Mouse (Mus musculus): Measurements from ENCODE around the gene Polr3gl. TPM values are rescaled to one million over a fixed set of nuclear protein-coding genes. Genes with fewer than 3 reads are reported as not detected.

The Polr3gl gene
- polyA plus RNA-seq, 1 experiment: 6.2 TPM

DNA sequence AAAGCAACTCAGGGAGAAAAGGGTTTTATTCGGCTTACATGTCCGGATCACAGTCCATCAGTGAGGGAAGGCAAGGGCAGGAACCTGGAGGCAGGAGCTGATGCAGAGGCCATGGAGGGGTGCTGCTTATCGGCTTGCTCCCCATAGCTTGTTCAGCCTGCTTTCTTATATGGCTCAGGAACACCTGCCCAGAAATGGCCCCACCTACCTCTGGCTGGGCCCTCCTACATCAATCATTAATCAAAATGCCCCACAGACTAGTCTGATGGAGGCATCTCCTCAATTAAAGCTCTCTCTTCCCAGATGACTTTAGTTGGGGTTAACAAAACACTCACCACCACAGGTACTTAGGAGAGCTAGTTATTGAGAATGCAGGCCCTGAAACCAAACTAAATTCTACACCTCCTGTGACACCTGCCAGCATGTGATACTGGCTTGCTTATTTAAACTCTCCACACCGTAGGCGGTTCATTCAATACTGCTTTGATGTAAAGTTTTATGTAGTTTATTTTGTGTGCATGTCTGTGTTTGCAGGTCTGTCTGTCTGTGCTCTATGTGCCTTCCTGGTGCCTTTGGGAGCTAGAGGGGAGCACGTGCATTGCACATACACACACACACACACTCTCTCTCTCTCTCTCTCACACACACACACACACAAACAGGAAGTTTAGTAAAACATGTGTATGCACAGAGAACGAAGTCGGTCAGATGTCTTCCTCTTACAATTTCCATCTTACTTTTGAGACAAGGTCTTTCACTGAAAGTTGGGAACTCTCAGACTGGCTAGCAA lies 27.1 kb downstream of the Polr3gl start:
- Histone ChIP-seq H3K79me3 (ENCODE audit: low read depth) (no peaks in the 10 kb centered on the region), H3K4me3 (ENCODE audit: insufficient read depth, poor library complexity, severe bottlenecking) (no peak overlapping the region), H3ac (ENCODE audit: control insufficient read depth, insufficient read length, low read depth) (no peak overlapping the region), H3K27me3 (ENCODE audit: control insufficient read depth, insufficient read depth, insufficient read length) (no peaks in the 10 kb centered on the region), H3K79me2 (ENCODE audit: control insufficient read depth, insufficient read depth) (no peaks in the 10 kb centered on the region), H3K36me3 (ENCODE audit: control insufficient read depth, insufficient read depth) (no peaks in the 10 kb centered on the region)
- TF ChIP-seq CTCF (IDR thresholded peaks at IDR 0.05; ENCODE audit: control insufficient read depth, insufficient read depth, insufficient read length): no peak
- no peak for TF ChIP-seq MYOD1 (IDR thresholded peaks at IDR 0.05; ENCODE audit: control insufficient read depth, insufficient read length, low read depth)
- no peak for TF ChIP-seq FOSL1 (IDR thresholded peaks at IDR 0.05; ENCODE audit: insufficient read depth, low read length, poor library complexity, severe bottlenecking)
- no peak for TF ChIP-seq MYOG (IDR thresholded peaks at IDR 0.05; ENCODE audit: control insufficient read depth, extremely low read depth, insufficient read length)
- TF ChIP-seq USF1 (IDR thresholded peaks at IDR 0.05; ENCODE audit: low read depth): no peak
- TF ChIP-seq MAX (IDR thresholded peaks at IDR 0.05): no peak
- no peak for TF ChIP-seq CEBPB (IDR thresholded peaks at IDR 0.05; ENCODE audit: low read depth)

GRCm38 (mm10) chr3:96565105-96565504 lies 28.9 kb downstream of the Polr3gl start:
- H3K79me3 ChIP-seq (ENCODE audit: low read depth): no peaks in the 10 kb centered on the region
- H3K79me2 ChIP-seq (ENCODE audit: control insufficient read depth, insufficient read depth): no peaks in the 10 kb centered on the region
- no peak overlapping the region for H3ac ChIP-seq (ENCODE audit: control insufficient read depth, insufficient read length, low read depth)
- no peaks in the 10 kb centered on the region for H3K36me3 ChIP-seq (ENCODE audit: control insufficient read depth, insufficient read depth)
- H3K4me3 ChIP-seq (ENCODE audit: insufficient read depth, poor library complexity, severe bottlenecking): no peak overlapping the region
- TF ChIP-seq CEBPB (IDR thresholded peaks at IDR 0.05; ENCODE audit: low read depth) (no peak), FOSL1 (IDR thresholded peaks at IDR 0.05; ENCODE audit: insufficient read depth, low read length, poor library complexity, severe bottlenecking) (no peak), MYOD1 (IDR thresholded peaks at IDR 0.05; ENCODE audit: control insufficient read depth, insufficient read length, low read depth) (no peak), MYOG (IDR thresholded peaks at IDR 0.05; ENCODE audit: control insufficient read depth, extremely low read depth, insufficient read length) (no peak), MAX (IDR thresholded peaks at IDR 0.05) (no peak), CTCF (IDR thresholded peaks at IDR 0.05; ENCODE audit: control insufficient read depth, insufficient read depth, insufficient read length) (no peak), USF1 (IDR thresholded peaks at IDR 0.05; ENCODE audit: low read depth) (no peak)
- no peaks in the 10 kb centered on the region for H3K27me3 ChIP-seq (ENCODE audit: control insufficient read depth, insufficient read depth, insufficient read length)

- H3ac ChIP-seq (ENCODE audit: control insufficient read depth, insufficient read length, low read depth): no peak overlapping the region
- H3K79me2 ChIP-seq (ENCODE audit: control insufficient read depth, insufficient read depth): no peaks in the 10 kb centered on the region
- H3K27me3 ChIP-seq (ENCODE audit: control insufficient read depth, insufficient read depth, insufficient read length): no peaks in the 10 kb centered on the region
- H3K36me3 ChIP-seq (ENCODE audit: control insufficient read depth, insufficient read depth): no peaks in the 10 kb centered on the region
- H3K4me3 ChIP-seq (ENCODE audit: insufficient read depth, poor library complexity, severe bottlenecking): no peak overlapping the region
- TF ChIP-seq MYOG (IDR thresholded peaks at IDR 0.05; ENCODE audit: control insufficient read depth, extremely low read depth, insufficient read length) (no peak), MAX (IDR thresholded peaks at IDR 0.05) (no peak), CTCF (IDR thresholded peaks at IDR 0.05; ENCODE audit: control insufficient read depth, insufficient read depth, insufficient read length) (no peak), FOSL1 (IDR thresholded peaks at IDR 0.05; ENCODE audit: insufficient read depth, low read length, poor library complexity, severe bottlenecking) (no peak), MYOD1 (IDR thresholded peaks at IDR 0.05; ENCODE audit: control insufficient read depth, insufficient read length, low read depth) (no peak), USF1 (IDR thresholded peaks at IDR 0.05; ENCODE audit: low read depth) (no peak), CEBPB (IDR thresholded peaks at IDR 0.05; ENCODE audit: low read depth) (no peak)
- H3K79me3 ChIP-seq (ENCODE audit: low read depth): no peaks in the 10 kb centered on the region
Measured at GRCm38 (mm10) chr3:96564633-96565032, 29.3 kb downstream of the Polr3gl start.

GRCm38 (mm10) chr3:96563911-96564632 lies 29.9 kb downstream of the Polr3gl start:
- Histone ChIP-seq H3K79me2 (ENCODE audit: control insufficient read depth, insufficient read depth) (no peaks in the 10 kb centered on the region), H3K27me3 (ENCODE audit: control insufficient read depth, insufficient read depth, insufficient read length) (no peaks in the 10 kb centered on the region)
- TF ChIP-seq MYOG (IDR thresholded peaks at IDR 0.05; ENCODE audit: control insufficient read depth, extremely low read depth, insufficient read length) (no peak), CEBPB (IDR thresholded peaks at IDR 0.05; ENCODE audit: low read depth) (no peak), CTCF (IDR thresholded peaks at IDR 0.05; ENCODE audit: control insufficient read depth, insufficient read depth, insufficient read length) (no peak), USF1 (IDR thresholded peaks at IDR 0.05; ENCODE audit: low read depth) (no peak), MAX (IDR thresholded peaks at IDR 0.05) (no peak), FOSL1 (IDR thresholded peaks at IDR 0.05; ENCODE audit: insufficient read depth, low read length, poor library complexity, severe bottlenecking) (no peak), MYOD1 (IDR thresholded peaks at IDR 0.05; ENCODE audit: control insufficient read depth, insufficient read length, low read depth) (no peak)

GRCm38 (mm10) chr3:96563267-96563666 lies 30.7 kb downstream of the Polr3gl start:
- H3K4me3 ChIP-seq (ENCODE audit: insufficient read depth, poor library complexity, severe bottlenecking): no peak overlapping the region
- no peak for TF ChIP-seq MYOD1 (IDR thresholded peaks at IDR 0.05; ENCODE audit: control insufficient read depth, insufficient read length, low read depth)
- no peak for TF ChIP-seq USF1 (IDR thresholded peaks at IDR 0.05; ENCODE audit: low read depth)
- no peak for TF ChIP-seq CEBPB (IDR thresholded peaks at IDR 0.05; ENCODE audit: low read depth)
- no peak for TF ChIP-seq MYOG (IDR thresholded peaks at IDR 0.05; ENCODE audit: control insufficient read depth, extremely low read depth, insufficient read length)
- TF ChIP-seq FOSL1 (IDR thresholded peaks at IDR 0.05; ENCODE audit: insufficient read depth, low read length, poor library complexity, severe bottlenecking): no peak
- TF ChIP-seq CTCF (IDR thresholded peaks at IDR 0.05; ENCODE audit: control insufficient read depth, insufficient read depth, insufficient read length): no peak
- no peaks in the 10 kb centered on the region for H3K27me3 ChIP-seq (ENCODE audit: control insufficient read depth, insufficient read depth, insufficient read length)
- no peaks in the 10 kb centered on the region for H3K79me2 ChIP-seq (ENCODE audit: control insufficient read depth, insufficient read depth)
- H3K79me3 ChIP-seq (ENCODE audit: low read depth): no peaks in the 10 kb centered on the region
- H3ac ChIP-seq (ENCODE audit: control insufficient read depth, insufficient read length, low read depth): no peak overlapping the region
- H3K36me3 ChIP-seq (ENCODE audit: control insufficient read depth, insufficient read depth): no peaks in the 10 kb centered on the region

More at GRCm38 (mm10) chr3:96563911-96564632, 29.9 kb downstream of the Polr3gl start:
- H3K36me3 ChIP-seq (ENCODE audit: control insufficient read depth, insufficient read depth): no peaks in the 10 kb centered on the region
- H3K79me3 ChIP-seq (ENCODE audit: low read depth): no peaks in the 10 kb centered on the region
- H3K4me3 ChIP-seq (ENCODE audit: insufficient read depth, poor library complexity, severe bottlenecking): no peak overlapping the region
- H3ac ChIP-seq (ENCODE audit: control insufficient read depth, insufficient read length, low read depth): no peak overlapping the region
